Mouse (Mus musculus): ENCODE measurements around the gene Dgkd. TPM values are rescaled to one million over a fixed set of nuclear protein-coding genes. Genes with fewer than 3 reads are reported as not detected.

Dgkd gene
- polyA plus RNA-seq, 1 experiment from 2014 or later: 9.1 TPM

DNA sequence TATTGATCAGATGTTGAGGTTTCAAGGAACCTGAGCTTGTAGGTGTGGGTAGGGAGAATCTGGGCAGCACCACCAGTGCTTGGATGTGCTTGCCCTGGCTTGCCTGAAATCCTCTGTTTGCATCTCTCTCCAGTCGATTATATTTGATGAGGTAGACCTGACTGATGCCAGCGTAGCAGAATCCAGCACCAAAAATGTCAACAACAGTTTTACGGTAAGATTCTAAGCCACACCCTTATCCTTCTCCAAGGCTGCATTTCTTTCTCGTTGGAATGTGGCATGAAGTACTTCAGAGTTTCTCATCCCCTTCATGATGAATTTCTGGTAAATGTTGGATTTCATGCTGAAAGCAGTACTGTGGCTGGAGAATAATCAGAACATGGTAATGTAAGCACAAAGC lies 28.6 kb downstream of the Dgkd start:
- TF ChIP-seq CTCF (IDR thresholded peaks at IDR 0.05; ENCODE audit: low read depth) (no peak), EP300 (IDR thresholded peaks at IDR 0.05; ENCODE audit: low read depth) (no peak)
- H3K9me3 ChIP-seq (ENCODE audit: low read length): no peaks in the 10 kb centered on the region
- no peaks in the 10 kb centered on the region for H3K27me3 ChIP-seq (ENCODE audit: insufficient read depth, low read length)
- no peak overlapping the region for H3K4me2 ChIP-seq (ENCODE audit: low read depth, low read length)
- no peak for DNase-seq
- no peak overlapping the region for H3K27ac ChIP-seq (ENCODE audit: low read depth)
- H3K4me3 ChIP-seq (ENCODE audit: low read depth, low read length): no peak overlapping the region
- WGBS (ENCODE audit: insufficient replicate concordance): 68% methylated on average over 4 of the region's 4 CpGs
- peaks cover 24% of the 10 kb centered on the region for H3K36me3 ChIP-seq (replicated peaks; ENCODE audit: insufficient read depth, low read length)
- H3K4me1 ChIP-seq (ENCODE audit: insufficient read depth): peaks cover 22% of the 10 kb centered on the region
- H3K9ac ChIP-seq (replicated peaks): no peak overlapping the region
- ATAC-seq: no peak

DNA sequence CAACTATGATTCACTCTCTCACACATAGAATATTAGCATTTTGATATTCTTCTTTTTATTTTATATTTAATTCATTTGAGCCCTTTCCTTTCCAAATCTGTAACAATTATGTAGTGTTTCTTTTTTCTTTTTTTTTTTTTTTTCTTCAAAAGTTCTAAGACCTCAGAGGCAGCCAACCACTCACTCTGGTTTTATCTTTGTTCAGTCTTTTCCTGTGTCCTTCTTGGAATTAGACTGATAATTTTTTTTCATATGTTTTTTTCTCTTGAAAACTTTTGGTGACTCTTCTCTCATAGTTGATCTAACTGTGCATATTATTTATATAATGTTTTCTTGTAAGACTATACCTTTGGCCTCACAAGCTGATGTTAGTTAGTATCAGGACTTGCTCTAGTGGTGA lies 29.5 kb downstream of the Dgkd start:
- H3K4me2 ChIP-seq (ENCODE audit: low read depth, low read length): no peak overlapping the region
- H3K36me3 ChIP-seq (replicated peaks; ENCODE audit: insufficient read depth, low read length): peaks cover 24% of the 10 kb centered on the region
- no peak for TF ChIP-seq CTCF (IDR thresholded peaks at IDR 0.05; ENCODE audit: low read depth)
- no peak for TF ChIP-seq EP300 (IDR thresholded peaks at IDR 0.05; ENCODE audit: low read depth)
- peaks cover 15% of the 10 kb centered on the region for H3K4me1 ChIP-seq (ENCODE audit: insufficient read depth)
- H3K4me3 ChIP-seq (ENCODE audit: low read depth, low read length): no peak overlapping the region
- H3K27me3 ChIP-seq (ENCODE audit: insufficient read depth, low read length): no peaks in the 10 kb centered on the region
- no peaks in the 10 kb centered on the region for H3K9me3 ChIP-seq (ENCODE audit: low read length)
- no peak overlapping the region for H3K9ac ChIP-seq (replicated peaks)
- no peak overlapping the region for H3K27ac ChIP-seq (ENCODE audit: low read depth)
- no peak for DNase-seq
- ATAC-seq: no peak

DNA sequence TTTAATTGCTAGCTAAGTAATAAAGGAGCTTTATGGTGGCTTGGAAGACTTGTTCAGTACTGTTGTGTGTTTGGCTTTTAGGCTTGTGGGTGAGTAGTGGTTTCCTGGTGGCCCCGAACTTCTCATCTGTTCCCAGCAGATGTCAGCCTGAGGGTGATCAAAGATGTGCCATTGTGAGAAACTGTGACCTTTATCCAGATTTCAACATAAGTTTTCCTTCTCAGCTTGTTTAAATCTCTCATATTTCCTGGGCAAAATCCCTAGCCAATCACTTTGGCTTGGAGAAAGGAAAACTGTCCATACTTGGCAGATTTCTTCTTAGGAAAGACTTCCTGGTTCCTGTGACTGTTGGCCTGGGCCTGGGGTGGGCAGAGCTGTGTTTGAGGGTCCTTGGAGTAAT lies 37.9 kb downstream of the Dgkd start:
- peak overlapping the region; percentile 80 for H3K27ac ChIP-seq (ENCODE audit: low read depth)
- H3K4me3 ChIP-seq (ENCODE audit: low read depth, low read length): no peak overlapping the region
- H3K4me2 ChIP-seq (ENCODE audit: low read depth, low read length): no peak overlapping the region
- peaks cover 4% of the 10 kb centered on the region; the same call in 1 of the 2 replicates for H3K36me3 ChIP-seq (replicated peaks; ENCODE audit: insufficient read depth, low read length)
- no peak overlapping the region; the same call in 1 of the 2 replicates for H3K9ac ChIP-seq (replicated peaks)
- ATAC-seq (peak; percentile 51; the same call in 1 of the 2 replicates), DNase-seq (no peak)
- 28% methylated on average over 1 of the region's 1 CpGs for WGBS (ENCODE audit: insufficient replicate concordance)
- TF ChIP-seq CTCF (IDR thresholded peaks at IDR 0.05; ENCODE audit: low read depth) (peak; percentile 39; the same call in 1 of the 2 replicates), EP300 (IDR thresholded peaks at IDR 0.05; ENCODE audit: low read depth) (peak; percentile 49; the same call in 1 of the 2 replicates)
- H3K4me1 ChIP-seq (ENCODE audit: insufficient read depth): peaks cover 29% of the 10 kb centered on the region
- no peaks in the 10 kb centered on the region for H3K27me3 ChIP-seq (ENCODE audit: insufficient read depth, low read length)
- no peaks in the 10 kb centered on the region for H3K9me3 ChIP-seq (ENCODE audit: low read length)

DNA sequence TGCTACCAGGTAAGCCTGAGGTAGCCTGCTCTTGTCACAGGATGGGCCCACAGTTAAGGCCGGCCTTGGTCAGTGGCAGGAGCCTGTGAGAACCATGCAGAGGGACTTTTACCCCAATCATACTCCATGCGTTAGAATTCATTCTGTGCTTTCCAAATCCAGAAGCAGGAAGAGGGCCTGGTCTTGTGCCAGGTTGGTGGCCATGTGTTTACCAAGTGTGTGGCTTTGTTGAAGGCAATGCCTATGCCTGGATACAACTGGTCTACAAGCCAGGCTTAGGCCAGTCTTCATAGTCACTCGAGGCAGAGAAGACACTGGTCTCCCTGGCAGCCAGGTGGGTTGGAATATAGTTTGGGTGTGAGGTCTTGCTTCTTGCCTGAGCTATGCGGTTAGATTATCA lies 38.5 kb downstream of the Dgkd start:
- Histone ChIP-seq H3K27me3 (ENCODE audit: insufficient read depth, low read length) (no peaks in the 10 kb centered on the region), H3K4me3 (ENCODE audit: low read depth, low read length) (no peak overlapping the region), H3K36me3 (replicated peaks; ENCODE audit: insufficient read depth, low read length) (peaks cover 4% of the 10 kb centered on the region; the same call in 1 of the 2 replicates), H3K9me3 (ENCODE audit: low read length) (no peaks in the 10 kb centered on the region), H3K9ac (replicated peaks) (no peak overlapping the region), H3K4me2 (ENCODE audit: low read depth, low read length) (no peak overlapping the region), H3K27ac (ENCODE audit: low read depth) (peak overlapping the region; percentile 80), H3K4me1 (ENCODE audit: insufficient read depth) (peaks cover 32% of the 10 kb centered on the region)
- DNase-seq: peak; percentile 36
- ATAC-seq: peak; percentile 29; the same call in 1 of the 2 replicates
- TF ChIP-seq CTCF (IDR thresholded peaks at IDR 0.05; ENCODE audit: low read depth): no peak
- no peak for TF ChIP-seq EP300 (IDR thresholded peaks at IDR 0.05; ENCODE audit: low read depth)
- whole genome bisulfite sequencing (ENCODE audit: insufficient replicate concordance): 70% methylated on average over 4 of the region's 4 CpGs

DNA sequence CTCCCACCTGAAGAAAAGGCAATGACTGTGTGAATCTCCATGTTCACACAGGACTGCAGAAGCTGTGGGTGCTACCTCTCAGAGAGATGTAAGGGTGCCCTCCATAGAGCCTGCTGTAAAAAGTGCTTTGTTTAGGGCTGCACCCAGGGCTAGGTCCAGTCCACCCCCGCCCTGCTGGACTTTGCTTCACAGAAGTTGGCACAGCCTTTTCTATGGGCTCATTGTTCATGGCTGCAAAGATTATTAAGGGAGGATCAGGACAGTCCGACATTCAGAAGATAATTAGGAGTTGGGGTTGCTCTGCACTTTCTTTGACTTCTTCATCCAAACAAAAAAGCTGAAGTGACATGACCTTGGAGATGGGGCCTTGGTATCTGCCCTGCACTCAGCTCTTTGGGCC lies 39.4 kb downstream of the Dgkd start:
- 0 out of 2 replicates have a peak overlapping the region, but pooled peaks have one; percentile 44 for H3K27ac ChIP-seq (ENCODE audit: low read depth)
- TF ChIP-seq CTCF (IDR thresholded peaks at IDR 0.05; ENCODE audit: low read depth) (no peak), EP300 (IDR thresholded peaks at IDR 0.05; ENCODE audit: low read depth) (no peak)
- DNase-seq: no peak
- 0 out of 2 replicates have a peak, but pooled peaks cover 4% of the 10 kb centered on the region for H3K36me3 ChIP-seq (replicated peaks; ENCODE audit: insufficient read depth, low read length)
- WGBS (ENCODE audit: insufficient replicate concordance): 64% methylated on average over 2 of the region's 2 CpGs
- H3K9me3 ChIP-seq (ENCODE audit: low read length): no peaks in the 10 kb centered on the region
- H3K4me2 ChIP-seq (ENCODE audit: low read depth, low read length): peak overlapping the region; percentile 26; the same call in 1 of the 2 replicates
- H3K27me3 ChIP-seq (ENCODE audit: insufficient read depth, low read length): no peaks in the 10 kb centered on the region
- ATAC-seq: peak; percentile 72
- H3K9ac ChIP-seq (replicated peaks): no peak overlapping the region
- peaks cover 35% of the 10 kb centered on the region for H3K4me1 ChIP-seq (ENCODE audit: insufficient read depth)
- no peak overlapping the region for H3K4me3 ChIP-seq (ENCODE audit: low read depth, low read length)

DNA sequence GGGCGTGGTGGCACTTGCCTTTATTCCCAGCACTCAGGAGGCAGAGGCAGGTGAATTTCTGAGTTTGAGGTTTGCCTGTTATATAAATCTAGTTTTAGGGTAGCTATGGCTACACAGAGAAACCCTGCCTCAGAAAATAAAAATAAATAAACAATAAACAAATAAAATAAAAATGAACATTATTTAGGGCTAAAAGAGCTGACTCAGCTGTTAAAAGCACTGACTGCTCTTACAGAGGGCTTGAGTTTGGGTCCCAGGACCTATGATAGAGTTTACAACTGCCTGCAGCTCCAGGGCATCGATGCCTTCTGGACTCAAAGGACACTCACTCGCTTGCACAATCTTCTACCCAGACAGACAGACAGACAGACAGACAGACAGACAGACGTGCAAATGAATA lies 40.3 kb downstream of the Dgkd start:
- Histone ChIP-seq H3K4me1 (ENCODE audit: insufficient read depth) (peaks cover 35% of the 10 kb centered on the region), H3K27ac (ENCODE audit: low read depth) (no peak overlapping the region), H3K9ac (replicated peaks) (no peak overlapping the region), H3K4me2 (ENCODE audit: low read depth, low read length) (no peak overlapping the region), H3K27me3 (ENCODE audit: insufficient read depth, low read length) (no peaks in the 10 kb centered on the region), H3K9me3 (ENCODE audit: low read length) (no peaks in the 10 kb centered on the region), H3K36me3 (replicated peaks; ENCODE audit: insufficient read depth, low read length) (0 out of 2 replicates have a peak, but pooled peaks cover 2% of the 10 kb centered on the region), H3K4me3 (ENCODE audit: low read depth, low read length) (no peak overlapping the region)
- TF ChIP-seq CTCF (IDR thresholded peaks at IDR 0.05; ENCODE audit: low read depth) (no peak), EP300 (IDR thresholded peaks at IDR 0.05; ENCODE audit: low read depth) (no peak)
- ATAC-seq (no peak), DNase-seq (no peak)
- WGBS (ENCODE audit: insufficient replicate concordance): 72% methylated on average over 4 of the region's 4 CpGs

Measured in liver, postnatal 0 days (tissue).